In genomic region chr2:26417066-26417465, GRCm38 (mm10) we compare ENCODE assay signal across 26 mouse cellular contexts. TPM values are rescaled to one million over a fixed set of nuclear protein-coding genes. Genes with fewer than 3 reads are reported as not detected.
A peak's percentile ranks its signal among the peaks of the same experiment; 100 is the strongest.
DNase-seq lines count a peak whose midpoint lies in the region; ATAC-seq and TF ChIP-seq lines count a peak whose summit lies in the region.
"Had no signal": no experiment of that assay in that cellular context is flagged by ENCODE, and none has a peak within 500 bp of the region (broad histone marks: within the 10 kb centered on the region; RNA-seq: fewer than 3 reads in every experiment).

No protein-coding gene starts in this region.

- peak; percentile 71 for ATAC-seq in liver, embryonic 11.5 days (replicated peaks; ENCODE audit: low FRiP score)
- peak; percentile 55 for ATAC-seq in liver, embryonic 14.5 days (ENCODE audit: insufficient read depth)
- ATAC-seq in liver, postnatal 0 days = no peak
- ATAC-seq: forebrain, embryonic 15.5 days; hindbrain, postnatal 0 days; inflammation-experienced regulatory T-cells, adult 6 months; Patski had no signal

- no peaks in the 10 kb centered on the region for H3K27me3 ChIP-seq in liver, embryonic 11.5 days (replicated peaks; ENCODE audit: control insufficient read depth, insufficient read depth, low read length)
- no peaks in the 10 kb centered on the region for H3K27me3 ChIP-seq in liver, embryonic 14.5 days (ENCODE audit: control insufficient read depth, insufficient read depth, low read length)
- no peaks in the 10 kb centered on the region for H3K27me3 ChIP-seq in liver, postnatal 0 days (ENCODE audit: insufficient read depth, low read length)
- H3K27me3 ChIP-seq: embryonic facial prominence, embryonic 13.5 days; forebrain, embryonic 12.5 days; forebrain, embryonic 15.5 days; heart, embryonic 13.5 days; Patski had no signal

- no peak for TF ChIP-seq CTCF in liver, embryonic 14.5 days (IDR thresholded peaks at IDR 0.05; ENCODE audit: low read depth)
- TF ChIP-seq CTCF in liver, postnatal 0 days (IDR thresholded peaks at IDR 0.05; ENCODE audit: low read depth) = no peak

- H3K4me1 ChIP-seq in liver, embryonic 11.5 days (replicated peaks; ENCODE audit: control insufficient read depth, insufficient read depth, low read length) = no peaks in the 10 kb centered on the region
- H3K4me1 ChIP-seq in liver, embryonic 14.5 days (replicated peaks; ENCODE audit: control insufficient read depth in 2 of 2, insufficient read depth in 2 of 2, low read length in 1 of 2) = peaks cover 3 to 4% of the 10 kb centered on the region in 2 experiments; a peak in 3 of 4 replicates
- H3K4me1 ChIP-seq in liver, postnatal 0 days (ENCODE audit: insufficient read depth) = peaks cover 3% of the 10 kb centered on the region; the same call in 1 of the 2 replicates
- H3K4me1 ChIP-seq: embryonic facial prominence, embryonic 10.5 days; embryonic facial prominence, embryonic 13.5 days; forebrain, embryonic 12.5 days; forebrain, embryonic 15.5 days; heart, embryonic 10.5 days; heart, embryonic 13.5 days had no signal

- H3K4me3 ChIP-seq in liver, embryonic 11.5 days (ENCODE audit: low read depth, low read length) = no peak overlapping the region
- H3K4me3 ChIP-seq in liver, embryonic 14.5 days (ENCODE audit: insufficient read depth in 1 of 2, low read depth in 2 of 2, low read length in 2 of 2) = no peak overlapping the region
- no peak overlapping the region for H3K4me3 ChIP-seq in liver, postnatal 0 days (ENCODE audit: low read depth, low read length)
- H3K4me3 ChIP-seq: embryonic facial prominence, embryonic 10.5 days; embryonic facial prominence, embryonic 13.5 days; erythroblast, embryonic 14.5 days; forebrain, embryonic 12.5 days; forebrain, embryonic 15.5 days; heart, adult 2 months; heart, embryonic 10.5 days; heart, embryonic 13.5 days had no signal

- peak; percentile 72 for TF ChIP-seq EP300 in liver, embryonic 14.5 days (IDR thresholded peaks at IDR 0.05; ENCODE audit: low read depth)
- peak; percentile 57 for TF ChIP-seq EP300 in liver, postnatal 0 days (IDR thresholded peaks at IDR 0.05; ENCODE audit: low read depth)

- H3K9ac ChIP-seq in liver, embryonic 11.5 days (ENCODE audit: low read depth, low read length) = no peak overlapping the region
- no peak overlapping the region for H3K9ac ChIP-seq in liver, embryonic 14.5 days (replicated peaks)
- H3K9ac ChIP-seq in liver, postnatal 0 days (replicated peaks) = no peak overlapping the region
- H3K9ac ChIP-seq: embryonic facial prominence, embryonic 13.5 days; forebrain, embryonic 12.5 days; forebrain, embryonic 15.5 days; heart, embryonic 13.5 days; hindbrain, embryonic 14.5 days had no signal

- no peak for DNase-seq in liver, embryonic 11.5 days (ENCODE audit: low spot score)
- DNase-seq in liver = no peak
- DNase-seq in liver, embryonic 14.5 days (ENCODE audit: low read depth in 3 of 3, low spot score in 3 of 3) = peak in 1 of 3 experiments; percentile 24
- DNase-seq in liver, postnatal 0 days = no peak
- DNase-seq in cerebellum, postnatal 25 days = no peak
- DNase-seq in embryo, embryonic 9.5 days (ENCODE audit: extremely low spot score) = no peak
- DNase-seq: adrenal gland, postnatal 10 days; adrenal gland, postnatal 36 days; cerebellum, adult 11 months; cerebellum, adult 2 months; cerebellum, postnatal 10 days; gastrocnemius, postnatal 25 days; heart, adult 2 months; heart, postnatal 14 days; heart, postnatal 4 days had no signal

- no peak overlapping the region for H3K27ac ChIP-seq in liver, embryonic 11.5 days (ENCODE audit: low read depth, low read length)
- H3K27ac ChIP-seq in liver, embryonic 14.5 days = no peak overlapping the region
- no peak overlapping the region for H3K27ac ChIP-seq in liver, postnatal 0 days (ENCODE audit: low read depth)
- H3K27ac ChIP-seq: embryonic facial prominence, embryonic 10.5 days; embryonic facial prominence, embryonic 13.5 days; forebrain, embryonic 12.5 days; forebrain, embryonic 15.5 days; heart, adult 2 months; heart, embryonic 10.5 days; heart, embryonic 13.5 days; hindbrain, embryonic 14.5 days; hindbrain, postnatal 0 days had no signal

- H3K9me3 ChIP-seq in liver, embryonic 11.5 days (ENCODE audit: control insufficient read depth, low read length) = no peaks in the 10 kb centered on the region
- no peaks in the 10 kb centered on the region for H3K9me3 ChIP-seq in liver, embryonic 14.5 days (ENCODE audit: control insufficient read depth, low read length)
- H3K9me3 ChIP-seq in liver, postnatal 0 days (ENCODE audit: low read length) = no peaks in the 10 kb centered on the region
- H3K9me3 ChIP-seq: embryonic facial prominence, embryonic 10.5 days; embryonic facial prominence, embryonic 13.5 days; forebrain, embryonic 12.5 days; forebrain, embryonic 15.5 days; heart, embryonic 10.5 days; heart, embryonic 13.5 days had no signal

- H3K36me3 ChIP-seq in liver, embryonic 11.5 days (ENCODE audit: control insufficient read depth, insufficient read depth, low read length) = peaks cover 29% of the 10 kb centered on the region
- H3K36me3 ChIP-seq in liver, embryonic 14.5 days (replicated peaks; ENCODE audit: control insufficient read depth, insufficient read depth, low read depth) = peaks cover 19% of the 10 kb centered on the region
- peaks cover 74% of the 10 kb centered on the region for H3K36me3 ChIP-seq in liver, postnatal 0 days (replicated peaks; ENCODE audit: insufficient read depth, low read length)

- no peak overlapping the region for H3K4me2 ChIP-seq in liver, embryonic 11.5 days
- H3K4me2 ChIP-seq in liver, embryonic 14.5 days (ENCODE audit: low read depth) = no peak overlapping the region
- no peak overlapping the region for H3K4me2 ChIP-seq in liver, postnatal 0 days (ENCODE audit: low read depth, low read length)
- H3K4me2 ChIP-seq: embryonic facial prominence, embryonic 13.5 days; forebrain, embryonic 12.5 days; forebrain, embryonic 15.5 days; heart, embryonic 13.5 days; hindbrain, embryonic 14.5 days had no signal

RNA-seq across cellular contexts. Expression of gene Inpp5e, which starts 8.1 kb away (rescaled TPM):
- polyA plus RNA-seq in liver, embryonic 11.5 days (2014; fragmentation: Nextera tagmentation; extraction: Ambion mirVana) = 17.7 and 19.2 TPM in 2 replicates
- 6.9 and 9.1 TPM in 2 replicates for polyA plus RNA-seq in liver, embryonic 14.5 days (2012; rRNA removed)
- 4.1 and 5.4 TPM in 2 replicates for polyA plus RNA-seq in liver, embryonic 14.5 days (2014; fragmentation: Nextera tagmentation; extraction: Ambion mirVana)
- polyA plus RNA-seq in liver, postnatal 0 days (2015; fragmentation: Nextera tagmentation; extraction: Ambion mirVana) = 3.3 and 3.4 TPM in 2 replicates

RNA-seq across cellular contexts. Expression of gene Pmpca, which starts 27.9 kb away (rescaled TPM):
- polyA plus RNA-seq in liver, embryonic 11.5 days (2014; fragmentation: Nextera tagmentation; extraction: Ambion mirVana) = 147 and 150 TPM in 2 replicates
- polyA plus RNA-seq in liver, embryonic 14.5 days (2012; rRNA removed) = 32.5 and 41.8 TPM in 2 replicates
- 45.5 and 50.1 TPM in 2 replicates for polyA plus RNA-seq in liver, embryonic 14.5 days (2014; fragmentation: Nextera tagmentation; extraction: Ambion mirVana)
- polyA plus RNA-seq in liver, postnatal 0 days (2015; fragmentation: Nextera tagmentation; extraction: Ambion mirVana) = 38.8 and 41.3 TPM in 2 replicates

RNA-seq across cellular contexts. Expression of gene Entr1, which starts 27.9 kb away (rescaled TPM):
- polyA plus RNA-seq in liver, embryonic 11.5 days (2014; fragmentation: Nextera tagmentation; extraction: Ambion mirVana) = 94.4 and 95.7 TPM in 2 replicates
- 26.3 and 35.3 TPM in 2 replicates for polyA plus RNA-seq in liver, embryonic 14.5 days (2012; rRNA removed)
- polyA plus RNA-seq in liver, embryonic 14.5 days (2014; fragmentation: Nextera tagmentation; extraction: Ambion mirVana) = 36.0 and 41.6 TPM in 2 replicates
- 28.0 and 29.0 TPM in 2 replicates for polyA plus RNA-seq in liver, postnatal 0 days (2015; fragmentation: Nextera tagmentation; extraction: Ambion mirVana)

RNA-seq across cellular contexts. Expression of gene Sec16a, which starts 27.9 kb away (rescaled TPM):
- 33.7 TPM in 2 replicates for polyA plus RNA-seq in liver, embryonic 11.5 days (2014; fragmentation: Nextera tagmentation; extraction: Ambion mirVana)
- 9.4 and 10.5 TPM in 2 replicates for polyA plus RNA-seq in liver, embryonic 14.5 days (2012; rRNA removed)
- 9.3 and 10.7 TPM in 2 replicates for polyA plus RNA-seq in liver, embryonic 14.5 days (2014; fragmentation: Nextera tagmentation; extraction: Ambion mirVana)
- 7.8 and 8.0 TPM in 2 replicates for polyA plus RNA-seq in liver, postnatal 0 days (2015; fragmentation: Nextera tagmentation; extraction: Ambion mirVana)

RNA-seq across cellular contexts. Expression of gene Snapc4, which starts 36.6 kb away (rescaled TPM):
- polyA plus RNA-seq in liver, embryonic 11.5 days (2014; fragmentation: Nextera tagmentation; extraction: Ambion mirVana) = 36.4 and 41.6 TPM in 2 replicates
- 10.7 and 11.0 TPM in 2 replicates for polyA plus RNA-seq in liver, embryonic 14.5 days (2012; rRNA removed)
- polyA plus RNA-seq in liver, embryonic 14.5 days (2014; fragmentation: Nextera tagmentation; extraction: Ambion mirVana) = 6.3 and 6.6 TPM in 2 replicates
- 5.0 and 5.5 TPM in 2 replicates for polyA plus RNA-seq in liver, postnatal 0 days (2015; fragmentation: Nextera tagmentation; extraction: Ambion mirVana)
